Mouse (Mus musculus): ENCODE data around the gene Rac2.

- TF ChIP-seq MAFK (IDR thresholded peaks at IDR 0.05; ENCODE audit: insufficient read depth, low read depth, low read length), result no peak
- no peak for TF ChIP-seq CHD2 (IDR thresholded peaks at IDR 0.05; ENCODE audit: low read depth, low read length)
- no peak for TF ChIP-seq HCFC1 (IDR thresholded peaks at IDR 0.05; ENCODE audit: borderline replicate concordance, insufficient read depth, low read length)
- no peak for TF ChIP-seq ZC3H11A (IDR thresholded peaks at IDR 0.05; ENCODE audit: borderline replicate concordance, low read depth, low read length)
- TF ChIP-seq ZNF384 (IDR thresholded peaks at IDR 0.05; ENCODE audit: low read depth, low read length), result no peak
Observed at GRCm38 (mm10) chr15:78572270-78572600, 348 bp downstream of the Rac2 start.
